Mouse (Mus musculus) cerebellum, adult (tissue): Measurements from ENCODE around the gene Gm12166.
"Not testable (repeated sequence)": the region's sequence is repeated elsewhere in the genome, so short reads cannot be mapped to it uniquely, and the experiment has no call there.

Source experiments
- ATAC-seq: cut with Nextera tagmentation; 2 replicates; pipeline ENCODE4 v1.9.2; 2017; ENCODE audit warnings: mild to moderate bottlenecking, moderate library complexity, mixed read lengths; ENCODE audit not compliant: insufficient number of reproducible peaks, low FRiP score, low TSS enrichment

Gene Gm12166

GRCm38 (mm10) chr11:46052105-46052659, at the start of gene Gm12166:
TSS of gene Gm12166 (minus strand) at chr11:46052321.
- not testable (repeated sequence) for ATAC-seq

- no peak for ATAC-seq
These were observed 44.9 kb upstream of the Gm12166 start for GRCm38 (mm10) chr11:46097062-46097461.

- no peak for ATAC-seq
These were observed 44.1 kb upstream of the Gm12166 start for GRCm38 (mm10) chr11:46096265-46096649.

GRCm38 (mm10) chr11:46095477-46096264, 43.5 kb upstream of the Gm12166 start:
- no peak for ATAC-seq

DNA sequence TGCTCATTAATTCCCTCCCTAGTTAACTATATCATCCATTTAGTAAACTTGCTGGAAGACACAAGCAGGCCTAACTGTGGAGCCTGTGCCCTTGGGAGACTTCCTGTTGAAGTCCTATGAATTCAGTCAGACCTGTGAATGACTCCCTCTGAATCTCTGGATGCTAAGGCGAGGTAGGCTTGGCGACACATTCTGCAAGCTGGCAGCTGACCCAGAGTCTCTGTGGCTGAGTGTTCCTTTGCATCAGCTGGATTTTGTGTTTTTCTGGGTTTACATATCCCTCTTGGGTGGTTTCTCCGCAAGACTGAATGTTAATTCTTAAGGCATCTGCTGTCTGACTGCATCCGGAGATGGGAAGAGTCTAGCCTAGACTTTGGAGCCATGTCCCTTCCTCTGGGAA, 40.0 kb upstream of the Gm12166 start:
- ATAC-seq, result no peak

- ATAC-seq, result no peak
These were observed 39.0 kb upstream of the Gm12166 start for GRCm38 (mm10) chr11:46090951-46091667.

DNA sequence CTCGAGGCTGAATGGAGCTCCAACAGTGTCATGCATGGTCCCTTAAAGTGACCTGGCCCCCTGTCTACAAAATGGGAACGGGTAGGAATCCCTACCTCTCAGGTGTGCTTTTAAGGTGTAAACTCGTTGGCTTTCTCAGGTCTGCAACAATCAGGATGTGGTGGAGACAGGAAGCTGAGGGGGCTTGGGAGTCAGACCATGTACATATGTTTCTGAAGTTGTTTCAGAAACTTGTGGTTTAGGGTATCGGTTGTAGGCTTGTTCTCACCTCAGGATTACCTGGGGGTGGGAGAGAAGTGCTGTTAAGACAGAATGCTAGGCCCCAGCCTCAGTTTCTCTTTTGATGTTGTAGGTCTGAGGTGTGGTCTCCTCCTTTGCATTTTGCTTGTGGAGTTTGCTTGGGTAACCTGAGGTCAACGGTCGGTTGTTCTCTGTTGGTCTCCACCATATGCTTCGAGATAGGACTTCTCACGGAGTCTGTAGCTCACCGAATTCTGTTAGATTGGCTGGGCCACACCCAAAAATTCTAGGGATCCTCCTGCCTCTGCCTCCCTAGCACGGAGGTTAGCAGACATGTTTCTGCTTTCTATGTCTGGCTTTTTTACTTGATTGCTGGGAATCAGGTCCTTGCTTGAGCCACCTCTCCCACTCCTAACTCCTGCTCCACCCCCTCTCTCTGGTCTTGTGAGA, 38.1 kb upstream of the Gm12166 start:
- ATAC-seq, result no peak

DNA sequence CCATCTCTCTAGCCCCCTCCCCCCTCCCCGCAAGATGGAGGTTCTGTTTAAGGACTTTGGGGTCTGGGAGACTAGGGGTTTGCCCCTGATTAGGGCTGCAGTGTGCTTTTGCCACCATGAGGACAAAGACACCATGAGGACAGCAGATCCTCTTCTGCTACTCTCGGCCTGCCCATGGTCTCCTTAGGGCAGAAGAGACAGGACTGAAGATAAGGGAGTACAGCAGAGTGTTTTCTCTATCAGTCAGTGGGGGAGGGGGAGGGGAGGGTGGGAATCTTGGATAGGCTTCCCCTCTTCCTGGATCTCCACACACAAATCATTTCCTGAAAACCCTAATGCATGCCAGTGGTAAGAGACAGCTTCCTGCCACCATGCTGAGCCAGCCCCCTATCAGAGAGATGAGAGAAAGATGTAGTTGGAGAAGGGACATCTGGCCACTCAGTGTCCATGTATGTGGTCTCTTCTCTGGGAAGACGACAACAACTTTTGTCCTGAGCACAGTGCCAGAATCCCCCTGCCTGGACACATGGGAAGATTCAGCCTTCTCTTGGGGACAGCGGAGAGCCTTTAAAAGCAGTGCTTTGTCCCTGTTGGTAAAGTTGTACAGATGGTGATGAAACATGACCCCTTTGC, 37.1 kb upstream of the Gm12166 start:
- no peak for ATAC-seq

- no peak for ATAC-seq
These were observed 34.3 kb upstream of the Gm12166 start for GRCm38 (mm10) chr11:46086446-46086845.

DNA sequence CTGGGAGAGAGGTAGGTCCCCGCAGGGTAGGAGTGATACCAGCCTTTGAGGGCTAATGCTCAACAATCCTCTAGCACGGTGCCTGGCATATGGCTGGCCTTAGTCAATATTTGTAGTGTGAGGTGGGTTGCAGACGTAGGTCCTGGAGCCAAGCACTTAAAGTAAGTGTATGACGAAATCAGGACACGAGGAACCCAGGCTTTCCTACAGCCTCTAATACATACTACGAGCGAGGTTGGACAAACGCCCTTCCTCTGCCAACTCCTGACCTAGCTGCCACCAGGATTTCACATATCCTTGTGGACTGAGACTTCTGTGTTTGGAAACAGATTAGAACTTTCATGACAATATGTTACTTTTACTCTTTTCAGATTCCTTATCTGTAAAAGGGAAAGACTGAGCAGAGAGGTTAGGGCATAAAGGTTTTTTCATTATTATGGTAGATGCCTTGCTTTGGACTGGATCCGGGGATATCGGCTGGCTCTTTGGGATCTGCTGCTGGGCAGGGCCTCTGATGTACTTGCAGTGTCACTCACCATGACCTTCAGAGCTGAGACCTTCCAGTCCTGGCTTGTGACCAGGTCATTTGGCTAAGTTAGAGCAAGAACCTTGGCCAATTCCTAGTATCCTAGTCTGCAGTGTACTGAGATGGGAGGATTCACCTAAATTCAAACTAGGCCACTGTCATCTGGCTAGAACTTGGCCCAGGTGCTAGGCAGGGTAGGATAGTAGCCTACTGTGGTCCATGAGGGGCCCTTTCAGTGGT, 33.5 kb upstream of the Gm12166 start:
- ATAC-seq, result no peak

- no peak for ATAC-seq
These were observed 32.4 kb upstream of the Gm12166 start for GRCm38 (mm10) chr11:46084568-46084967.

DNA sequence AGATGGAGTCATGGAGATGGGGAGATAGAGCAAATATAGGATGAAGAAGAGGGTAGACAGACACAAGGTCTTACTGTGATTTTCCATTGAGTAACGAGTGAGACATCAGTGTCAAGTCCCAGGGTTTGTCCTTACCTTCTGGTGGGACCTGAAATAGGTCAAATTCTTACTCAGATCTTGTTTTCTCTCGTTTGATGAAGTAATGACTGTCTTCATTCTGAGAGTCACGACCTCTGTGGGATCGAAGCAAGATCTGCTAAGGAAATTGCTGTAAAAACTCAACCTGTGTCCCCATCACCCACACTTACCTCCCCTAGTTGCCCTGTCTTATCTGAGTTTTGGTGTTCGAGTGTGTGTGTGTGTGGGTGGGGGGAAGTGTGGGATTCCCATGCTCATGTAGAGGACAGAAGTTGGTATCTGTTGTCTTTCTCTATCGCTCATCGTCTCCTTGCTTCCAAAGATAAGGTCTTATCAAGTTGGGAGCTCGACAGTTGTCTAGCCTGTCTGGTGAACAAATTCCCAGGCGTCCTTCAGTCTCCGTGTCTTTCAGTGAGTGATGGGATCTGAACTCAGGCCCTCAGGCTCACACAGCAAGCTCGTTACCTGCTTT, 31.8 kb upstream of the Gm12166 start:
- no peak for ATAC-seq

DNA sequence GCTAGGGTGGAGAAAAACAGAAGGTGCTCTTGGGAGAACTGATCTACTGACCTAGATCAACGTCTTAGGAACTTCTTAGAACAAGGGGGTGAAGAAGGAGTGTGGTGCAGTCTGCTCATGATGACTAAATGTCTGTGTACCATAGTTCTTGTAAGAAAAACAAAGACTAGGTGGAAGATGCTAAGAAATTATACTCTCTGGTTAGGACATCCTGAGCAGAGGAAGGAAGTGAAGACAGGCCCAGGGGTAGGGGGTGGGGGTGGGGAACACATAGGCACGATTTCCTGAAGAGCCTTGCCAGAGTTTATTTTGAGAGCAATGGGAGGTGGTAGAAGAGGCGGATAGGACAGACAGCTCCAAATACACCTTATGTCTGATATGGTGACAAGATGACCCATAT, 31.3 kb upstream of the Gm12166 start:
- ATAC-seq, result no peak

DNA sequence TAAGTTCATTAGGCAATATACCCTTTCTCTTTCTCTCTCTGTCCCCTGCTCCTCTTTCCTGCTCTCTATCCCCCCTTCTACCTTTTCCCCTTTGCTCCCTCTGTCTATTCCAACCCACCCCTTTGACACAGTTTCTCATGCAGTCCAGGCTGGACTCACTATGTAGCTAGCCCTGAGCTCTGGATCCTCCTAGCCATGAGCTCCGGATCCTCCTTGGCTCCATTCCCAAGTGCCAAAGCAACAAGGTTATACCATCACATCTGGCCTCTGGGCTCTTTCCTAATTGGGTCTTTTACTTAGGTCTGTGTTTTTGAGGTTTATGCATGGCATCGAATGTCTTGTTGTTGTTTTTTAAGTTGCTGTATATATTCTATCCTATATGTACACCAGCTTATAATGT, 29.0 kb upstream of the Gm12166 start:
- ATAC-seq, result no peak

DNA sequence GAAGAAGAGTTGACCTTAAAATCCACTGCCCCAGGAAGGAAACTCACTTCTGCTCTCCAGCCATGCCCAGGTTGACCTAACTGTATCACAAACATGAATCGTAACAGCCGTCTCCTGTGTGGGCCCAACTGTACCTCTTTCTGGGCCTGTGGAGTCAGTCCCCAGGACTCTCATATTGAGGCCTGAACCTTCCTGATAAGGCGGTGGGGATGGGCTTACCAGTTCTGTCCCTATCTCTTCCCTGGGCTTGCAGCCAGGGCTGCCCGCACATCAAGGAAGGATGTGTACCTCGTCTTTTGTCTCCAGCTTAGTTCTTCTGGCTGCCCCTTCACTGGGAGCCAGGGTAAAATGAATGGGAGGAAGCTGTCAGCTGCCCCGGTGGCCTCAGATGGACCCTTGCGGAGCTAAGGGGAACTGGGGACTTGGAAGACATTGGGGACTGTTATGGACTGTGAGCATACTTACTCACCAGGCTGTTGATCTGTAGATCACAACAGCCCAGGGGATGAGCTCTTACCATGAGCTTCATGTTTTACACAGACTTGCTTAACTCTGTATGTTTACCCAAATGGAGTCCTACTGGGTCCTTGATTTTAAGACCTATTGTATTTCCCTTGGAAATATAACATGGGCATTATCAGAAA, 25.7 kb upstream of the Gm12166 start:
- ATAC-seq, result no peak

- no peak for ATAC-seq
These were observed 25.2 kb upstream of the Gm12166 start for GRCm38 (mm10) chr11:46077304-46077703.

GRCm38 (mm10) chr11:46076442-46077158, 24.5 kb upstream of the Gm12166 start:
- no peak for ATAC-seq

DNA sequence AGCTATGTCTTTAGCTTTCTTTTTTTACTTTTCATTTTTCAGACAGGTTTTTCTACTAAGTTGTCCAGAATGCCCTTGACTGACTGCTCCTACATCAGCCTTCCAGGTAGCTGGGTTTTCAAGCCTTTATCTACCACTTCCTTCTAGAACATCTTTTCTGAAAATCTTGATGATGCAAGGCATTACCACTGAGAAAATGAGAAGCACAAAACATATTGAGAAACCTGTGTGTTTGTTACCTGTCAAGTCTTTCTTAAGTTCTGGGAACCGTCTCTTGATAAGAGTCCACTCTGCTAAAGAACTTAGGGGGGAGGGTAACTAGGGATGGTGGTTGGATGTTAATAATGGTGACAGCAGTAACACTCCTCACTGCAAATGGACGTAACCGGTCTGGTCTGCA, 23.4 kb upstream of the Gm12166 start:
- no peak for ATAC-seq
